Mouse (Mus musculus): Measurements from ENCODE around the gene Snai1. TPM values are rescaled to one million over a fixed set of nuclear protein-coding genes. Genes with fewer than 3 reads are reported as not detected.
A peak's percentile ranks its signal among the peaks of the same experiment; 100 is the strongest.

Gene Snai1
- polyA plus RNA-seq, 1 experiment from 2014 or later: 16.0 TPM

DNA sequence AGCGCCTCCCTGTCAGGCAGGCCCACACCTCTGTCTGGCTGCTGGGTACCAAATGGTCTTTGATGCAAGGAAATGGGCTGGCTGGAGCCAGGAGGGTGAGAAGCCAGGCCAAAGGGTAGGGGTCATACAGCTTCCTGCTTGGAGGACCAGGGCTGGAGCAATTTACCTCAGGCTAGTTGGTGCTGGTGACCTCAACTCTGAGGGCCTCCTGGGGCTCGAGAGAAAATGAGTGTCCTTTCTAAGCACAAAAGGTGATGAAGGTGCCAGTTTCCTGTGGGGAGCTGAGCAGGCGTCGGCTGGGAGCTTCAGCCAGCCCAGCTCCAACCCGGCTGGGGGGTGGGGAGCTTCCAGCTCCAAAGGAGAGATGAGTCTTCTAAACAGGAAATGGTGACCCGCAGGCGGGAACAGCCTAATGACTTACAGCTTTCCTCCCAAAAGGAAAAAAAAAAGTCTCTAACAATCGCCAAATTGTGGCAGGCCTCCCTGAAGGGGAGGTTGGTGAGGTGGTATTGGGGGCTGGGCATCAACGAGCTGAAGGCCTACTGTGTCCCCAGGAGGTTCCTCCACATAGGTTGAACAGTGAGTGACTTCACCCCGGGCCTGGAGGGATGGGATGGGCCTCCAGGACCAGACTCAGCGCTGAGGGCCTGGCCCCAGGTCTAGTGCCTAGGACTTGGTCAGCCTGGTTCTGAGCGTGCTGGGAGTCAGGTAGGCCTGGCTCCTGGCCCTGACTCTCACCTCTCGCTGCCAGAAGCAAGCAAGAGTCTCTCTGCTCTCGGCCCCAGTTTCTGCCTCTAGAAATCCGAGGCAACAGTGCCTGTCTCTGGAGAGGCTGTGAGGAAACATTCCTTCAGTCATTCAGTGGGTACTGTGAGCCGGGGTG lies 5.4 kb downstream of the Snai1 start:
- H3K36me3 ChIP-seq: 0 out of 2 replicates have a peak, but pooled peaks cover 3% of the 10 kb centered on the region
- H3K27me3 ChIP-seq (replicated peaks): 0 out of 2 replicates have a peak, but pooled peaks cover 5% of the 10 kb centered on the region
- H3K4me3 ChIP-seq (replicated peaks): no peak overlapping the region
- peaks cover 49% of the 10 kb centered on the region for H3K4me1 ChIP-seq
- no peak; the same call in 1 of the 2 replicates for ATAC-seq (ENCODE audit: insufficient read depth, low FRiP score, low read depth)
- H3K4me2 ChIP-seq: peak overlapping the region; percentile 26; the same call in 1 of the 2 replicates
- peak overlapping the region; percentile 97 for H3K27ac ChIP-seq
- no peaks in the 10 kb centered on the region for H3K9me3 ChIP-seq
- no peak overlapping the region for H3K9ac ChIP-seq
- 19% methylated on average over 16 of the region's 16 CpGs for WGBS

DNA sequence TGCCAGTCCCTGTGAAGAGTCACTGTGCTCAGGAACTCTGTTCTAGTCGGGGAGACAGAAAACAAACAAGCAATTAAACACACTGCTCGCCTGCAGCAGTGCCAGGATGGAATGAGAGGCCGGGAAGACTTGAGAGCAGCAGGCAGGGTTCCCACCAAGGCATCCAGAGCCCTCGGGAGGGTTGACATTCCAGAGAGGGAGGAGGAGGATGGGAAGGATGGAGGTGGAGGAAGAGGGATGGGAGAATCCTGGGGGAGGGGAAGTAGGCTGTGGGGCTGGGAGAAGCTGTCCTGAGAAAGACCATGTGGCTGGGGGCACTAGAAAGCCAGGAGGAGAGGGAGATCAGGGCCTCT lies 6.0 kb downstream of the Snai1 start:
- peak overlapping the region; percentile 4; the same call in 1 of the 2 replicates for H3K4me2 ChIP-seq

DNA sequence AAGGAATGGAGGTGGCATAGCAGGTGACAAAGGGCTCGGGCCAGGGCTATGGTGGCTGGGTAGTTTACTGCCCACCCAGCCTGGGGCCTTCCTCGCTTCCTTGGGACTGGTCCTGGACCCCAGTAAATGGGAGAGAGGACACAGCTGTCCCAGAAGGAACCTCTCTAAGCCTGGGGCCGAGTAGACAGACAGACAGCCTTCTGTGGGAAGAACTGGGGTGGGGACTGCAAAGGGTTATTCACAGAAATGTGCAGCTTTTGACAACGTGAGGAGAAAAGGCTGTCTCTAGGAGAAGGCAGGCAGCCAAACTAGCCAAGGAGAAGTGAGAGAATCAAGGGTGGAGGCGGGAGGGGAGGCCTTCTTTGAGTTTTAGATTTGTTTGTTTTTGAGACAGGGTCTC lies 6.5 kb downstream of the Snai1 start:
- H3K27me3 ChIP-seq (replicated peaks): no peaks in the 10 kb centered on the region
- H3K36me3 ChIP-seq: 0 out of 2 replicates have a peak, but pooled peaks cover 3% of the 10 kb centered on the region
- ATAC-seq (ENCODE audit: insufficient read depth, low FRiP score, low read depth): peak; percentile 7; the same call in 1 of the 2 replicates
- H3K9me3 ChIP-seq: no peaks in the 10 kb centered on the region
- peak overlapping the region; percentile 97 for H3K27ac ChIP-seq
- H3K4me2 ChIP-seq: peak overlapping the region; percentile 4; the same call in 1 of the 2 replicates
- H3K9ac ChIP-seq: no peak overlapping the region
- WGBS: 30% methylated on average over 5 of the region's 5 CpGs
- peaks cover 47% of the 10 kb centered on the region for H3K4me1 ChIP-seq
- no peak overlapping the region for H3K4me3 ChIP-seq (replicated peaks)

More for the DNA sequence above, 6.0 kb downstream of the Snai1 start:
- Histone ChIP-seq H3K27me3 (replicated peaks) (0 out of 2 replicates have a peak, but pooled peaks cover 1% of the 10 kb centered on the region), H3K9me3 (no peaks in the 10 kb centered on the region), H3K4me1 (peaks cover 47% of the 10 kb centered on the region), H3K27ac (peak overlapping the region; percentile 97), H3K4me3 (replicated peaks) (no peak overlapping the region), H3K36me3 (0 out of 2 replicates have a peak, but pooled peaks cover 3% of the 10 kb centered on the region), H3K9ac (no peak overlapping the region)
- 11% methylated on average over 4 of the region's 4 CpGs for WGBS
- peak; percentile 34; the same call in 1 of the 2 replicates for ATAC-seq (ENCODE audit: insufficient read depth, low FRiP score, low read depth)

DNA sequence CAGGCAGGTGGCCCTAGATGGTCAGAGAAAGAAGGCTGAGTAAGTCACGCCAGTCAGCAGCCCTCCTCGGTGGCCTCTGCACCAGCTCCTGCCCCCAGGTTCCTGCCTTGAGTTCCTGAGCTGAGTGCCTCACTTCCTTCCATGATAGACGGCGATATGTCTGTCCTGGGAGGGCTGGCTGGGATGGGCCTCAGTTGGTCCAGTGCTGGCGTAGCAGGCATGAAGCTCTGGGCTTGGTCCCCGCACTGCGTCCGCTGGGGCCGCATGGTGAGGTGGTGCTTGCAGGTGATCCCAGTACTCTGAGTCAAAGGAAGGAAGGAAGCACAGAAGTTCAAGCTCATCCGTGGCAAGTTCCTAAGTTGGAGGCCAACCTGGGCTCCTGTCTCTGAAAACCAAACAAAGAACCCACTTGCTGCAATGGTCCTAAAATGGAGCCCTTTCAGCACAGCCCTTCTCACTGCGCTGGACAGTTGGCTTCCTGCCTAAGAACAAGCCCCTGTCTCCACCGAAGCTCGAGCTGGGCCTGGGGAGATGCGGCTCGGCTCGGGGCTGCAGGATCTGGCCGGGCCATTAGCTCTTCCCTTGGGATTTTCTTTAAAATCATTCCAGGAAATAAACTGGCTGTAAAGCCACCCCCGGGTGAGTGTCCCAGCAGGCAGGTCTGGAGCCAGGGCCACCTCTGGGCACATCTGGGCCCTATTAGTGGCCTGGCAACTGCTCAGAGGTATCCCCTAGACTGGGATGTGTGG lies 8.6 kb downstream of the Snai1 start:
- no peaks in the 10 kb centered on the region for H3K9me3 ChIP-seq
- no peak overlapping the region for H3K4me2 ChIP-seq
- H3K4me3 ChIP-seq (replicated peaks): no peak overlapping the region
- H3K27ac ChIP-seq: peak overlapping the region; percentile 22; the same call in 1 of the 2 replicates
- H3K27me3 ChIP-seq (replicated peaks): no peaks in the 10 kb centered on the region
- H3K9ac ChIP-seq: no peak overlapping the region
- 0 out of 2 replicates have a peak, but pooled peaks cover 3% of the 10 kb centered on the region for H3K36me3 ChIP-seq
- H3K4me1 ChIP-seq: peaks cover 36% of the 10 kb centered on the region
- no peak for ATAC-seq (ENCODE audit: insufficient read depth, low FRiP score, low read depth)
- WGBS: 74% methylated on average over 18 of the region's 18 CpGs

DNA sequence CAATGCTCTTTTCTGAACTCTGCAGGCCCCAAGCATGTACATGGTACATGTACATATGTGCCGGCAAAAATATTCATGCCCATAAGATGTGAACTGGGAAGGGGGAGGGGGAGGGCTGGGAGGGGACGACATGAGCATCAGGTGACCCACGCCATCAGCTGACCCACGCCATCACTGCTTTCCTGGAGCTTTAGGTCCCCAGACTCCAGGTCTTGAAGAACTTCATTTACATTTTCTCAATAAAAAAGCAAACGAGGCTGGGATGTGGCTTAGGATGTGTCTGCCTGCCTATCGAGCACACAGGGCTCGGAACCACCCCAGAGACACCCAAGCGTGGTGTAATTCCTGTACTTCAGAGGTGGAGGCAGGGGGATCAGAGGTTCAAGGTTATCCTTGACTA lies 9.4 kb downstream of the Snai1 start:
- no peak overlapping the region for H3K27ac ChIP-seq
- 91% methylated on average over 8 of the region's 8 CpGs for whole genome bisulfite sequencing

DNA sequence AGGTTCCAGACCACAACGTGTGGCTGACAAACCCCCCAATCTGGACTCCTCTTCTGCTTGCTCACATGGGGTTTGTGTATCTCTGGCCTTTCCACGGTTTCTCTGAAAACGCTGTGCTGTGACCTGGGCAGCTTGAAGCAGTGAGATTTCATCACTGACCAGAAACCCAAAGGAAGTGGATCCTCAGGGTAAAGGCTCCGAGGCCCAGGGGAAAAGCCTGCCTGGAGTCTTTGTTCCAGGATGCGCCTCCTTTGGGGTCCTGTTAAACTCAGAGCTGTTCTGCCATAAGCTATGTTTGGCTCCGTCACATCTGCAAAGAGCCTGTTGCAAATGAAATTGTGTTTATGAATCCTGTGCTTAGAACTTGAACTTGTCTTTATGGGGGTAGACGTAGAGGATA lies 11.0 kb downstream of the Snai1 start:
- Histone ChIP-seq H3K4me1 (peaks cover 25% of the 10 kb centered on the region), H3K36me3 (no peaks in the 10 kb centered on the region), H3K27me3 (replicated peaks) (no peaks in the 10 kb centered on the region), H3K9ac (no peak overlapping the region), H3K27ac (no peak overlapping the region), H3K4me3 (replicated peaks) (no peak overlapping the region), H3K9me3 (no peaks in the 10 kb centered on the region), H3K4me2 (no peak overlapping the region)
- 76% methylated on average over 7 of the region's 7 CpGs for WGBS
- ATAC-seq (ENCODE audit: insufficient read depth, low FRiP score, low read depth): no peak

More for the DNA sequence above, 9.4 kb downstream of the Snai1 start:
- ATAC-seq (ENCODE audit: insufficient read depth, low FRiP score, low read depth): no peak
- H3K27me3 ChIP-seq (replicated peaks): no peaks in the 10 kb centered on the region
- no peak overlapping the region for H3K9ac ChIP-seq
- H3K4me2 ChIP-seq: no peak overlapping the region
- no peaks in the 10 kb centered on the region for H3K36me3 ChIP-seq
- H3K4me3 ChIP-seq (replicated peaks): no peak overlapping the region
- H3K9me3 ChIP-seq: no peaks in the 10 kb centered on the region
- peaks cover 30% of the 10 kb centered on the region for H3K4me1 ChIP-seq

DNA sequence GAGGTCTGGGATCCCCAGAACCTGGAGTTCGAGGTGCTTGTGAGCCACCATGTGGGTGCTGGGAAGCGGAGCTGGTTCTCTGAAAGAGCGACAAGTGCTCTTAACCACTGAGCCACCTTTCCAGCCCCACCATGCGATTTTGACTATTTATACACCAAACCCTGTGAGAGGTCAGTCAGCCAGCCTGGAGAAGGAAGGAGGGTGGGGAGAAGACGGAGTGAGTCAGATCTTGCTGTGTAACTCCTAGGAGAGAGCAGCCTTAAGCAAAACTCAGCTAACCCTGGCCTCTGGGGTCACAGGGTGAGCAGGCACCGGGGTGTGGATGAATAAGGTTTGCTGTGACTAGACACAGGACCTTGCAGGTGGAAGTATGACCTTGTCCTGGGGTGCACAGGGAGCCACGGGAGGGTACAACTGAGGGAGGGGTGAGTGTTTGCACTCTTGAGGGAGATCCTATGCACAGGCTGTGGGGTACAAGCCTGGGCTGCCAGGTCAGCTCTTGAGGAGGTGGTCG lies 12.4 kb downstream of the Snai1 start:
- no peaks in the 10 kb centered on the region for H3K9me3 ChIP-seq
- 62% methylated on average over 8 of the region's 8 CpGs for WGBS
- H3K27ac ChIP-seq: no peak overlapping the region
- H3K36me3 ChIP-seq: no peaks in the 10 kb centered on the region
- H3K27me3 ChIP-seq (replicated peaks): no peaks in the 10 kb centered on the region
- H3K9ac ChIP-seq: no peak overlapping the region
- peaks cover 17% of the 10 kb centered on the region for H3K4me1 ChIP-seq
- H3K4me3 ChIP-seq (replicated peaks): no peak overlapping the region
- no peak overlapping the region for H3K4me2 ChIP-seq
- no peak for ATAC-seq (ENCODE audit: insufficient read depth, low FRiP score, low read depth)

DNA sequence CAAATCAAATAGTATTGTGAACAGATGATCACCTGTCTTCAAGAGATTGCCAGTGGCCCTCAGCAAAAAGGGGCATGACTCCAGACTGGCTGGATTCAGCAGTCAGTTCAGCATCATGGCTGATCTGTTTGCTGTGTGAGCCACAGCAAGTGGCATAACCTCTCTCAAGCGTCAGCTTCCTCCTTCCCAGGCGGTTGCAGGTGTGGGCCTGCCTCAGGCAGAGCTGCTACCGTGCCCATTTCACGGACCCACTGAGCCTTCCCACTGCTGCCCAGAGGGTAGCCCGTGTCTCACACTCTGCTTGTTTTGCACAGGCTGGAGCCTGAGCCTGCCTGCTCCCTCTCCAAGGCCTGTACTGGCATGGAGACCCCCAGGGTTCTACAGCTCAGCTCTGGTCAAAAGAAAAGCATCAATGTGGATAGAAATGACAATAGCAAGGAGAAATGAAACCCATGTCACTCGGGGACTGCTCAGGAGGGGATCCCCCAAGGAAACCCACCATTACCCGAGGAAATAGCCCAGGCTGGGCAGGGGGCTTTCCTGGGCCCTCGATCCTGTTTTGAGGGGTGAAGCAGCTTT lies 13.4 kb downstream of the Snai1 start:
- ATAC-seq (ENCODE audit: insufficient read depth, low FRiP score, low read depth): no peak
- H3K27me3 ChIP-seq (replicated peaks): no peaks in the 10 kb centered on the region
- no peaks in the 10 kb centered on the region for H3K36me3 ChIP-seq
- H3K4me1 ChIP-seq: peaks cover 17% of the 10 kb centered on the region
- H3K27ac ChIP-seq: no peak overlapping the region
- 75% methylated on average over 8 of the region's 8 CpGs for WGBS
- no peak overlapping the region for H3K4me2 ChIP-seq
- no peak overlapping the region for H3K9ac ChIP-seq
- no peaks in the 10 kb centered on the region for H3K9me3 ChIP-seq
- no peak overlapping the region for H3K4me3 ChIP-seq (replicated peaks)

DNA sequence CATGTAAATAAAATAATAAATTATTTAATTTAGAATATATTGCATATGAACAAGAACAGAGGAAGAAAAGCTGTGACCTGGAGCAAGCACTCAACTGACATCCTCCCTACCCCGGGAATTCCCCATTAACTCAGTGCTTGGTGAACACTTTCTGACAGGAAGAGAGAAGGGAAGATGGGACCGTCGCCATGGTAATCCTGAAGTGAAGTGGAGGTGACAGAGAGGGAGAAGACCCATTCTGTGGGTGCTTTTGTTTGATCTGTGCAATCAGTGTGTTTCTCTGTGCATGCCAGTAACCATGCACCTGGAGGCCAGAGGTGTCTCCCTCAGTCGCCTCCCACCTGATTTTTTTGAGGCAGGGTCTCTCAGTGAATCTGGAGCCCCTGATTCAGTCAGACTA lies 14.3 kb downstream of the Snai1 start:
- 79% methylated on average over 4 of the region's 4 CpGs for WGBS
- no peak for ATAC-seq (ENCODE audit: insufficient read depth, low FRiP score, low read depth)
- H3K9me3 ChIP-seq: no peaks in the 10 kb centered on the region
- H3K9ac ChIP-seq: no peak overlapping the region
- no peaks in the 10 kb centered on the region for H3K27me3 ChIP-seq (replicated peaks)
- no peaks in the 10 kb centered on the region for H3K36me3 ChIP-seq
- H3K4me2 ChIP-seq: no peak overlapping the region
- H3K4me3 ChIP-seq (replicated peaks): no peak overlapping the region
- peaks cover 13% of the 10 kb centered on the region for H3K4me1 ChIP-seq
- 0 out of 2 replicates have a peak overlapping the region, but pooled peaks have one; percentile 4 for H3K27ac ChIP-seq

DNA sequence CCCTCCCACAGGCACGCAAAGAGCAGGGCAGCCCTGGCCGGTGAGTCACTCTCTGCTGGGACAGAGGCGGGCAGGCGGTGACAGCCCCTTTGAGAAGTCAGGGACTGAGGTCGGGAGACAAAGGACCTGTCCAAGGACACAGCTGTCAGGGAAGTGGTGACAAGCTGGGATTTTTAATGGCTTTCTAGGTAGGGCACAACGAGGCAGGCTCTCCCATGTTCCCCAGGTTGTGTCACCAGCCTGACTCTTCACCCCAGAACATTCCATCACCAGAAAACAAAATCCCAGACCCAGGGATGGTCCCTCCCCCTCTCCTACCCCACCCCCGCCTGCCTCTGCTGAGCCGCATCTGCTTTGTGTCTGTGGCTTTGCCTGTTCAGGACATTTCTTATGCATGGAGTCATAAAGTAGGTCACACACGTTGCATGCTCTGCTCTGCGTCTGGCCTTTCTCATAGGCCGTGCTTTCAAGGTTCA lies 15.0 kb downstream of the Snai1 start:
- Histone ChIP-seq H3K27ac (0 out of 2 replicates have a peak overlapping the region, but pooled peaks have one; percentile 4), H3K9ac (no peak overlapping the region), H3K27me3 (replicated peaks) (no peaks in the 10 kb centered on the region), H3K4me3 (replicated peaks) (no peak overlapping the region), H3K36me3 (no peaks in the 10 kb centered on the region), H3K4me2 (no peak overlapping the region), H3K9me3 (no peaks in the 10 kb centered on the region), H3K4me1 (peaks cover 13% of the 10 kb centered on the region)
- 17% methylated on average over 11 of the region's 11 CpGs for WGBS
- ATAC-seq (ENCODE audit: insufficient read depth, low FRiP score, low read depth): peak; percentile 76

DNA sequence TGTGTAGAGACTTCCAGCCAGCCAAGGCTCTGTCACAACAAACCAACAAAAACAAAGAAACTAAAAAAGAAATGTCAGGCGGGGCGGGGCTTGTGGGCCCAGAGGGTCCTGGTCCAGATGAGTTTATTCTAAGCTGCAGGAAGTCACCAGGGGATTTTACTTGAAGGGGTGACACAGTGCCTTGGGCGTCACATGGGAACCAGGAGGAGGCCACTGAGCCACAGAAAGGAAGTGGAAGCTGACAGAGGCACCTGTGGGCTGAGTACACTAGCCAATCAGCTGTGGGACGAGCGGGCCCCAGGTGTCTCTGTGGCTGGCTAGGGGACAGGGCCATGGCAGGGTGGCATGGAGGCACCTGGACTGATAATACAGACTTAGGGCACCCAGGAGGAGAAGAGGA lies 17.8 kb downstream of the Snai1 start:
- Histone ChIP-seq H3K9me3 (no peaks in the 10 kb centered on the region), H3K9ac (no peak overlapping the region), H3K27me3 (replicated peaks) (no peaks in the 10 kb centered on the region), H3K27ac (no peak overlapping the region), H3K4me1 (peaks cover 20% of the 10 kb centered on the region), H3K4me2 (no peak overlapping the region), H3K36me3 (no peaks in the 10 kb centered on the region), H3K4me3 (replicated peaks) (no peak overlapping the region)
- ATAC-seq (ENCODE audit: insufficient read depth, low FRiP score, low read depth): no peak
- WGBS: 79% methylated on average over 5 of the region's 5 CpGs
